Mouse (Mus musculus): ENCODE results near the gene Grm4. TPM values are rescaled to one million over a fixed set of nuclear protein-coding genes. Genes with fewer than 3 reads are reported as not detected.

Gene Grm4
- total and polyA plus RNA-seq, 3 experiments, result 0.06 TPM; not detected in 2

GRCm38 (mm10) chr17:27552215-27553201 is 31.3 kb upstream of the Grm4 start:
- Histone ChIP-seq H3K27me3 (ENCODE audit: control insufficient read depth in 1 of 2, insufficient read depth in 2 of 2, low read length in 2 of 2) (no peaks in the 10 kb centered on the region), H3K27ac (ENCODE audit: control insufficient read depth, low read depth, low read length) (no peak overlapping the region), H3K9me3 (replicated peaks; ENCODE audit: insufficient read depth, low read length) (no peaks in the 10 kb centered on the region), H3K9ac (ENCODE audit: control insufficient read depth, low read depth, low read length, poor library complexity, severe bottlenecking) (no peak overlapping the region), H3K4me1 (ENCODE audit: control insufficient read depth in 1 of 2, insufficient read depth in 2 of 2, low read length in 2 of 2) (peaks cover 0 to 10% of the 10 kb centered on the region in 2 experiments; a peak in 2 of 4 replicates), H3K79me2 (ENCODE audit: control insufficient read depth, insufficient read depth, low read length, poor library complexity) (peaks cover 20% of the 10 kb centered on the region), H3K36me3 (ENCODE audit: control insufficient read depth in 1 of 2, insufficient read depth in 2 of 2, low read length in 2 of 2) (peaks cover 0 to 2% of the 10 kb centered on the region in 2 experiments; a peak in 1 of 4 replicates), H3K4me3 (ENCODE audit: control insufficient read depth in 1 of 2, insufficient read depth in 1 of 2, low read depth in 2 of 2, low read length in 2 of 2) (no peak overlapping the region)
- DNase-seq (ENCODE audit: low read depth, low spot score), result no peak
- TF ChIP-seq BHLHE40 (IDR thresholded peaks at IDR 0.05; ENCODE audit: borderline replicate concordance, low read depth, low read length), result no peak
- no peak for TF ChIP-seq ZKSCAN1 (IDR thresholded peaks at IDR 0.05; ENCODE audit: low read depth, low read length)
- TF ChIP-seq EP300 (IDR thresholded peaks at IDR 0.05; ENCODE audit: low read depth in 1 of 2, low read length in 2 of 2), result peak; percentile 34 to 58; a peak in 2 of 4 replicates
- no peak for TF ChIP-seq NRF1 (IDR thresholded peaks at IDR 0.05; ENCODE audit: insufficient read depth, low read depth, low read length, poor library complexity, severe bottlenecking)
- no peak for TF ChIP-seq MAZ (IDR thresholded peaks at IDR 0.05; ENCODE audit: low read depth, low read length)
- peak; percentile 30; the same call in 1 of the 2 replicates for TF ChIP-seq TAL1 (IDR thresholded peaks at IDR 0.05; ENCODE audit: low read length)
- TF ChIP-seq TCF12 (IDR thresholded peaks at IDR 0.05; ENCODE audit: low read depth, low read length), result peak; percentile 51; the same call in 1 of the 2 replicates

DNA sequence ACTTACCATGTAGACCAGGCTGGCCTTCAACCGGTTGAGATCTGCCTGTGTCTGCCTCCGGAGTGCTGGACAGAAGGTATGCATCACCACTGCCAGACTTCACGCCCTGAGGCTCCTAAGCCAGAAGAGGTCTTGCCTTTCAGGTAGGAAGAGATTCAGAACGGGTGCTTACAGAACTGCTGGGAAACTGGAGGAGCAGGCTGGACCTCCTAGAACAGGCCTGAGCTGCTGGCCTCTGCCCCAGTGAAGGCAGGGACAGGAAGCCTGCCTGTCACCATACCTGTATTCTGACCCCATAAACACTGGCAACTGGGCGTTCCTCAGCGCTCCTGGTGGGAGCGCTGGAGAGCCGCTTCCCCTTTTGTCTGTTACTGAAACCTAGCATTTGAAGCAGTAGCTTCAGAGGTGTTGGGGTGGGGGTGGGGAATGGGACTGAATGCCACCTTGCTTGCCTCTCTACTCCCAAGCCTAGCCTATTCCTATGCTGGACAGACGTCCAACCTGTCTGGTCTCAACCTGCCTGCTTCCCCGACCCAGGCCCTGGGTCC is 30.3 kb upstream of the Grm4 start:
- peaks cover 9% of the 10 kb centered on the region for H3K79me2 ChIP-seq (ENCODE audit: control insufficient read depth, insufficient read depth, low read length, poor library complexity)
- H3K9me3 ChIP-seq (replicated peaks; ENCODE audit: insufficient read depth, low read length), result no peaks in the 10 kb centered on the region
- H3K4me3 ChIP-seq (ENCODE audit: control insufficient read depth in 1 of 2, insufficient read depth in 1 of 2, low read depth in 2 of 2, low read length in 2 of 2), result no peak overlapping the region
- no peaks in the 10 kb centered on the region for H3K27me3 ChIP-seq (ENCODE audit: control insufficient read depth in 1 of 2, insufficient read depth in 2 of 2, low read length in 2 of 2)
- peaks cover 0 to 2% of the 10 kb centered on the region in 2 experiments; a peak in 1 of 4 replicates for H3K36me3 ChIP-seq (ENCODE audit: control insufficient read depth in 1 of 2, insufficient read depth in 2 of 2, low read length in 2 of 2)
- TF ChIP-seq TCF12 (IDR thresholded peaks at IDR 0.05; ENCODE audit: low read depth, low read length) (no peak), MAFK (IDR thresholded peaks at IDR 0.05; ENCODE audit: borderline replicate concordance, low read depth, low read length) (no peak), CTCF (IDR thresholded peaks at IDR 0.05 in 2 of 3, conservative IDR thresholded peaks at IDR 0.05 in 1 of 3; ENCODE audit: control insufficient read depth in 1 of 3, insufficient read depth in 1 of 3, low read depth in 2 of 3, low read length in 3 of 3, poor library complexity in 1 of 3, severe bottlenecking in 1 of 3) (peak in 2 of 3 experiments; percentile 21 to 35; a peak in 3 of 6 replicates)
- H3K4me1 ChIP-seq (ENCODE audit: control insufficient read depth in 1 of 2, insufficient read depth in 2 of 2, low read length in 2 of 2), result peaks cover 0 to 10% of the 10 kb centered on the region in 2 experiments; a peak in 2 of 4 replicates
- no peak overlapping the region for H3K27ac ChIP-seq (ENCODE audit: control insufficient read depth, low read depth, low read length)
- no peak overlapping the region for H3K9ac ChIP-seq (ENCODE audit: control insufficient read depth, low read depth, low read length, poor library complexity, severe bottlenecking)
- DNase-seq (ENCODE audit: low read depth, low spot score), result no peak

- Histone ChIP-seq H3K4me3 (ENCODE audit: control insufficient read depth in 1 of 2, insufficient read depth in 1 of 2, low read depth in 2 of 2, low read length in 2 of 2) (no peak overlapping the region), H3K4me1 (ENCODE audit: control insufficient read depth in 1 of 2, insufficient read depth in 2 of 2, low read length in 2 of 2) (peaks cover 0 to 4% of the 10 kb centered on the region in 2 experiments; a peak in 2 of 4 replicates), H3K36me3 (ENCODE audit: control insufficient read depth in 1 of 2, insufficient read depth in 2 of 2, low read length in 2 of 2) (no peaks in the 10 kb centered on the region; a peak in 1 of 4 replicates), H3K9ac (ENCODE audit: control insufficient read depth, low read depth, low read length, poor library complexity, severe bottlenecking) (no peak overlapping the region), H3K79me2 (ENCODE audit: control insufficient read depth, insufficient read depth, low read length, poor library complexity) (no peaks in the 10 kb centered on the region), H3K27me3 (ENCODE audit: control insufficient read depth in 1 of 2, insufficient read depth in 2 of 2, low read length in 2 of 2) (no peaks in the 10 kb centered on the region), H3K27ac (ENCODE audit: control insufficient read depth, low read depth, low read length) (no peak overlapping the region), H3K9me3 (replicated peaks; ENCODE audit: insufficient read depth, low read length) (no peaks in the 10 kb centered on the region)
- DNase-seq (ENCODE audit: low read depth, low spot score), result no peak
- TF ChIP-seq GATA1 (IDR thresholded peaks at IDR 0.05; ENCODE audit: low read depth, low read length) (no peak), RAD21 (IDR thresholded peaks at IDR 0.05; ENCODE audit: low read depth, low read length) (no peak), SMC3 (IDR thresholded peaks at IDR 0.05; ENCODE audit: low read depth, low read length) (no peak), MYC (IDR thresholded peaks at IDR 0.05; ENCODE audit: low read depth, low read length) (no peak)
Measured at GRCm38 (mm10) chr17:27549234-27549633, 28.0 kb upstream of the Grm4 start.
